Mouse (Mus musculus): ENCODE data around the gene Nrxn1. TPM values are rescaled to one million over a fixed set of nuclear protein-coding genes. Genes with fewer than 3 reads are reported as not detected.

Nrxn1 gene
- total and polyA plus RNA-seq, 3 experiments: not detected

DNA sequence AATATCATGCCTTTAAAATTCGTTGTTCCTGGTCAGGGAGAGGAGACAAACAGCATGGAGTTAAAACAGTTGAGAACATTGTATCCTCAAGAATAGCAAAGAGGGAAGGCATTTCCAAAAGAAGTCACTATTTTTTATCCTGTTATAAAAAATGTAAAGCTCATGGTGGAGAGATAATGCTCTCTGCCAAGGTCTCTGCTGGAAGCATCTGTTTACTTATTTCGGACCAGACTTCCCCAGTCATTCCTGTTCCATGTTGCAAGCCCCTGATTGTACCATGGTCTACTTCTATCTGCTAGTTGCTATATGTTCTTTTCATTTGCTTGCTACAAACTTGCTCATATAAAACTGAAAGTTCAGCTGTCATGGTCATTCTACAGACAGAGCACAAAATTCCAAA is 137.7 kb downstream of the Nrxn1 start:
- no peaks in the 10 kb centered on the region for H3K36me3 ChIP-seq (ENCODE audit: control insufficient read depth in 1 of 2, insufficient read depth in 2 of 2, low read length in 2 of 2)
- DNase-seq (ENCODE audit: low read depth, low spot score): no peak
- H3K9me3 ChIP-seq (replicated peaks; ENCODE audit: insufficient read depth, low read length): no peaks in the 10 kb centered on the region
- no peak overlapping the region for H3K27ac ChIP-seq (ENCODE audit: control insufficient read depth, low read depth, low read length)
- H3K9ac ChIP-seq (ENCODE audit: control insufficient read depth, low read depth, low read length, poor library complexity, severe bottlenecking): no peak overlapping the region
- no peak for TF ChIP-seq TAL1 (IDR thresholded peaks at IDR 0.05; ENCODE audit: low read length)
- TF ChIP-seq TBP (IDR thresholded peaks at IDR 0.05; ENCODE audit: low read depth, low read length): no peak
- TF ChIP-seq CTCF (IDR thresholded peaks at IDR 0.05 in 2 of 3, conservative IDR thresholded peaks at IDR 0.05 in 1 of 3; ENCODE audit: control insufficient read depth in 1 of 3, insufficient read depth in 1 of 3, low read depth in 2 of 3, low read length in 3 of 3, poor library complexity in 1 of 3, severe bottlenecking in 1 of 3): no peak
- TF ChIP-seq CHD2 (IDR thresholded peaks at IDR 0.05; ENCODE audit: low read length): no peak
- no peak for TF ChIP-seq KAT2A (conservative IDR thresholded peaks at IDR 0.05; ENCODE audit: low read depth, low read length)
- no peak for TF ChIP-seq ZC3H11A (IDR thresholded peaks at IDR 0.05; ENCODE audit: low read depth, low read length)
- TF ChIP-seq POLR2AphosphoS5 (IDR thresholded peaks at IDR 0.05; ENCODE audit: borderline replicate concordance, low read depth, low read length): no peak
- TF ChIP-seq RAD21 (IDR thresholded peaks at IDR 0.05; ENCODE audit: low read depth, low read length): no peak
- no peak for TF ChIP-seq MAFK (IDR thresholded peaks at IDR 0.05; ENCODE audit: borderline replicate concordance, low read depth, low read length)
- no peak for TF ChIP-seq E2F4 (IDR thresholded peaks at IDR 0.05; ENCODE audit: borderline replicate concordance, low read depth, low read length)
- no peak for TF ChIP-seq RCOR1 (IDR thresholded peaks at IDR 0.05; ENCODE audit: low read depth, low read length)
- H3K79me2 ChIP-seq (ENCODE audit: control insufficient read depth, insufficient read depth, low read length, poor library complexity): no peaks in the 10 kb centered on the region
- H3K4me1 ChIP-seq (ENCODE audit: control insufficient read depth in 1 of 2, insufficient read depth in 2 of 2, low read length in 2 of 2): no peaks in the 10 kb centered on the region
- H3K27me3 ChIP-seq (ENCODE audit: control insufficient read depth in 1 of 2, insufficient read depth in 2 of 2, low read length in 2 of 2): no peaks in the 10 kb centered on the region
- H3K4me3 ChIP-seq (ENCODE audit: control insufficient read depth in 1 of 2, insufficient read depth in 1 of 2, low read depth in 2 of 2, low read length in 2 of 2): no peak overlapping the region

DNA sequence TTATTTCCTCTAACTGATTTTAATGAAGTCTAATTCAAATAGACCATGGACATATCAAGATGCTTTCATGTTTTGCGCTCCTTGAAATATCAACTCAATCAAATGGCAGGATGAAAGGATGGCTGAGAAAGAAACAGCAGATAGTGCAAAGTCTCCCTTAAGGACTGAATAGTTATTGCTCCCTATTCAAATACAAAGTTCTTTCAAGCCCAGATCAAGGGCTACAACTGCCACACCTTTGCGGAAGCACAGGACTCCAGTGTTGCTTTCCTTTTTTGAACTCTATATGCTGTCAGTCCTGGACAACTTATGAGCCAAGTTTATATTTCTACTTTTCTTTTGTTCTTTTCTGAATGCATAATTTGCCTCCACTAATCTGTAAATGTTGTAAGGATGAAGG is 157.9 kb downstream of the Nrxn1 start:
- no peak for TF ChIP-seq ZNF384 (IDR thresholded peaks at IDR 0.05; ENCODE audit: low read depth, low read length)
- no peak for TF ChIP-seq HCFC1 (IDR thresholded peaks at IDR 0.05; ENCODE audit: low read depth, low read length)
- TF ChIP-seq KAT2A (conservative IDR thresholded peaks at IDR 0.05; ENCODE audit: low read depth, low read length): no peak
- TF ChIP-seq POLR2A (IDR thresholded peaks at IDR 0.05; ENCODE audit: control insufficient read depth in 1 of 2, insufficient read depth in 1 of 2, low read depth in 1 of 2, low read length in 2 of 2, poor library complexity in 1 of 2): no peak
- TF ChIP-seq CHD1 (IDR thresholded peaks at IDR 0.05; ENCODE audit: low read depth, low read length): no peak
- no peak for TF ChIP-seq POLR2AphosphoS2 (IDR thresholded peaks at IDR 0.05; ENCODE audit: low read length)
- TF ChIP-seq USF2 (IDR thresholded peaks at IDR 0.05; ENCODE audit: borderline replicate concordance in 1 of 2, insufficient read depth in 1 of 2, low read depth in 1 of 2, low read length in 2 of 2): no peak
- no peak for TF ChIP-seq POLR2AphosphoS5 (IDR thresholded peaks at IDR 0.05; ENCODE audit: borderline replicate concordance, low read depth, low read length)
- no peak for DNase-seq (ENCODE audit: low read depth, low spot score)
- Histone ChIP-seq H3K9me3 (replicated peaks; ENCODE audit: insufficient read depth, low read length) (no peaks in the 10 kb centered on the region), H3K27ac (ENCODE audit: control insufficient read depth, low read depth, low read length) (no peak overlapping the region), H3K79me2 (ENCODE audit: control insufficient read depth, insufficient read depth, low read length, poor library complexity) (no peaks in the 10 kb centered on the region), H3K27me3 (ENCODE audit: control insufficient read depth in 1 of 2, insufficient read depth in 2 of 2, low read length in 2 of 2) (no peaks in the 10 kb centered on the region), H3K36me3 (ENCODE audit: control insufficient read depth in 1 of 2, insufficient read depth in 2 of 2, low read length in 2 of 2) (no peaks in the 10 kb centered on the region), H3K9ac (ENCODE audit: control insufficient read depth, low read depth, low read length, poor library complexity, severe bottlenecking) (no peak overlapping the region), H3K4me3 (ENCODE audit: control insufficient read depth in 1 of 2, insufficient read depth in 1 of 2, low read depth in 2 of 2, low read length in 2 of 2) (no peak overlapping the region), H3K4me1 (ENCODE audit: control insufficient read depth in 1 of 2, insufficient read depth in 2 of 2, low read length in 2 of 2) (no peaks in the 10 kb centered on the region)

Data from MEL (cell line).